Mouse (Mus musculus): ENCODE measurements at regions not wholly inside any gene's neighbourhood (a gene's known extent, or its start where the extent isn't known, plus 50 kb on each side); places are given as distances from the start of the nearest gene placed in this dataset.
"Not testable (repeated sequence)": the region's sequence is repeated elsewhere in the genome, so short reads cannot be mapped to it uniquely, and the experiment has no call there.

GRCm38 (mm10) chr2:72616412-72616811 lies 140.5 kb downstream of the Cdca7 start:
- DNase-seq (ENCODE audit: low spot score) = no peak

GRCm38 (mm10) chr2:72619446-72619845 lies 143.5 kb downstream of the Cdca7 start:
- DNase-seq (ENCODE audit: low spot score) = no peak

GRCm38 (mm10) chr2:72620182-72620652 lies 144.3 kb downstream of the Cdca7 start:
- DNase-seq (ENCODE audit: low spot score) = no peak

GRCm38 (mm10) chr2:72627915-72628314 lies 152.0 kb downstream of the Cdca7 start:
- peak; percentile 23 for DNase-seq (ENCODE audit: low spot score)

GRCm38 (mm10) chr2:72628626-72629470 lies 152.9 kb downstream of the Cdca7 start:
- DNase-seq (ENCODE audit: low spot score) = no peak

- no peak for DNase-seq (ENCODE audit: low spot score)
Measured at GRCm38 (mm10) chr2:72629691-72630461, 153.9 kb downstream of the Cdca7 start.

GRCm38 (mm10) chr2:72637881-72638620 lies 162.1 kb downstream of the Cdca7 start:
- DNase-seq (ENCODE audit: low spot score) = no peak

- no peak for DNase-seq (ENCODE audit: low spot score)
Measured at GRCm38 (mm10) chr2:72639022-72639421, 163.1 kb downstream of the Cdca7 start.

- DNase-seq (ENCODE audit: low spot score) = no peak
Measured at GRCm38 (mm10) chr2:72641228-72641627, 165.3 kb downstream of the Cdca7 start.

GRCm38 (mm10) chr2:72644151-72644843 lies 168.3 kb downstream of the Cdca7 start:
- no peak for DNase-seq (ENCODE audit: low spot score)

GRCm38 (mm10) chr2:72647642-72648041 lies 171.7 kb downstream of the Cdca7 start:
- DNase-seq (ENCODE audit: low spot score) = no peak

- DNase-seq (ENCODE audit: low spot score) = no peak
Measured at GRCm38 (mm10) chr2:72648294-72648693, 172.3 kb downstream of the Cdca7 start.

GRCm38 (mm10) chr2:72655864-72656263 lies 179.9 kb downstream of the Cdca7 start:
- no peak for DNase-seq (ENCODE audit: low spot score)

GRCm38 (mm10) chr2:72657101-72657920 lies 181.4 kb downstream of the Cdca7 start:
- DNase-seq (ENCODE audit: low spot score) = no peak

- DNase-seq (ENCODE audit: low spot score) = no peak
Measured at GRCm38 (mm10) chr2:72662396-72662795, 186.4 kb downstream of the Cdca7 start.

GRCm38 (mm10) chr2:72662979-72663780 lies 187.2 kb downstream of the Cdca7 start:
- DNase-seq (ENCODE audit: low spot score) = no peak

- DNase-seq (ENCODE audit: low spot score) = not testable (repeated sequence)
Measured at GRCm38 (mm10) chr2:72667396-72667795, 191.4 kb downstream of the Cdca7 start.

GRCm38 (mm10) chr2:72672908-72673901 lies 197.2 kb downstream of the Cdca7 start:
- no peak for DNase-seq (ENCODE audit: low spot score)

- peak; percentile 6 for DNase-seq (ENCODE audit: low spot score)
Measured at GRCm38 (mm10) chr2:72674229-72674628, 198.3 kb downstream of the Cdca7 start.
